Mouse (Mus musculus) kidney, embryonic 14.5 days (tissue): ENCODE data around the gene Zdhhc15. TPM values are rescaled to one million over a fixed set of nuclear protein-coding genes. Genes with fewer than 3 reads are reported as not detected.
"Not testable (repeated sequence)": the region's sequence is repeated elsewhere in the genome, so short reads cannot be mapped to it uniquely, and the experiment has no call there.

Experiments used
- ATAC-seq: fragments of 200-750 bp; cut with Nextera tagmentation; 2 replicates; pipeline ENCODE4 v1.8.0; 2017; ENCODE audit warnings: moderate number of reproducible peaks, mild to moderate bottlenecking, moderate TSS enrichment, moderate library complexity; ENCODE audit not compliant: low FRiP score, low TSS enrichment
- H3K27ac ChIP-seq: fragments of 300-500 bp; sonication (generic); 2 replicates; pipeline ENCODE4 v1.5.1; 2014; ENCODE audit warnings: low read depth, mild to moderate bottlenecking, low read length, moderate library complexity, mixed read lengths
- H3K27me3 ChIP-seq: fragments of 300-500 bp; sonication (generic); 2 replicates; pipeline ENCODE4 v1.6.1; 2014; ENCODE audit warnings: mild to moderate bottlenecking, low read length; ENCODE audit not compliant: control insufficient read depth, insufficient read depth
- H3K36me3 ChIP-seq: fragments of 300-500 bp; sonication (generic); 2 replicates; pipeline ENCODE4 v1.6.1; 2014; ENCODE audit warnings: low read length, mixed read lengths; ENCODE audit not compliant: control insufficient read depth, insufficient read depth
- H3K4me1 ChIP-seq: fragments of 300-500 bp; sonication (generic); 2 replicates; pipeline ENCODE4 v1.6.1; 2014; ENCODE audit warnings: low read length, mixed read lengths; ENCODE audit not compliant: control insufficient read depth, insufficient read depth
- H3K4me2 ChIP-seq: fragments of 300-500 bp; sonication (generic); replicated peaks from 2 replicates; pipeline ENCODE4 v1.6.1; 2014; ENCODE audit warnings: low read depth, mild to moderate bottlenecking, low read length
- H3K4me3 ChIP-seq: fragments of 300-500 bp; sonication (generic); 2 replicates; pipeline ENCODE4 v1.5.1; 2014; ENCODE audit warnings: mild to moderate bottlenecking, low read length
- H3K9ac ChIP-seq: fragments of 300-500 bp; sonication (generic); 2 replicates; pipeline ENCODE4 v1.6.1; 2014; ENCODE audit warnings: low read depth, mild to moderate bottlenecking, low read length, moderate library complexity
- H3K9me3 ChIP-seq: fragments of 300-500 bp; sonication (generic); 2 replicates; pipeline ENCODE4 v1.6.1; 2016; ENCODE audit warnings: low read length; ENCODE audit not compliant: control insufficient read depth
- WGBS: fragments of 180-500 bp; shearing (Covaris S2); extraction: QIAGEN DNeasy Blood & Tissue Kit; methylation state at CpG from one replicate; pipeline ENCODE4 v1.1.7; 2014; 5-methylcytosine and 5-hydroxymethylcytosine counted together
- polyA plus RNA-seq: library from polyadenylated mRNA; unstranded; fragments of >200 nt; fragmentation: Nextera tagmentation; extraction: Ambion mirVana; gene quantifications from 2 replicates; pipeline ENCODE4 v1.2.1, GENCODE M21; 2014

The Zdhhc15 gene
- polyA plus RNA-seq = 8.5 and 15.0 TPM in 2 replicates

- Histone ChIP-seq H3K27ac (peak within 1 kb of the TSS; percentile 42; the same call in 1 of the 2 replicates), H3K9me3 (no peaks in the 10 kb centered on the region), H3K4me3 (peak within 1 kb of the TSS; percentile 49), H3K9ac (peak within 1 kb of the TSS; percentile 62), H3K27me3 (0 out of 2 replicates have a peak, but pooled peaks cover 2% of the 10 kb centered on the region), H3K4me1 (no peaks in the 10 kb centered on the region), H3K36me3 (no peaks in the 10 kb centered on the region), H3K4me2 (peak within 1 kb of the TSS; percentile 49)
- 18% methylated on average over 23 of the region's 31 CpGs for WGBS
- peak; percentile 96 for ATAC-seq
Observed at GRCm38 (mm10) chrX:104670757-104671549, at the start of gene Zdhhc15. Gene Zdhhc15 (minus strand): TSS chrX:104671064.

GRCm38 (mm10) chrX:104707935-104708334, 37.1 kb upstream of the Zdhhc15 start:
- 86% methylated on average over 2 of the region's 2 CpGs for WGBS
- Histone ChIP-seq H3K36me3 (no peaks in the 10 kb centered on the region), H3K9ac (no peak overlapping the region), H3K9me3 (no peaks in the 10 kb centered on the region), H3K4me2 (no peak overlapping the region), H3K27me3 (no peaks in the 10 kb centered on the region), H3K4me1 (no peaks in the 10 kb centered on the region), H3K27ac (no peak overlapping the region), H3K4me3 (no peak overlapping the region)
- no peak for ATAC-seq

GRCm38 (mm10) chrX:104669850-104670756, 761 bp downstream of the Zdhhc15 start:
- H3K36me3 ChIP-seq = no peaks in the 10 kb centered on the region
- WGBS = 32% methylated on average over 19 of the region's 19 CpGs
- H3K27me3 ChIP-seq = 0 out of 2 replicates have a peak, but pooled peaks cover 2% of the 10 kb centered on the region
- no peaks in the 10 kb centered on the region for H3K9me3 ChIP-seq
- H3K4me3 ChIP-seq = peak overlapping the region; percentile 49
- peak; percentile 63; the same call in 1 of the 2 replicates for ATAC-seq
- peak overlapping the region; percentile 49 for H3K4me2 ChIP-seq
- H3K27ac ChIP-seq = peak overlapping the region; percentile 42; the same call in 1 of the 2 replicates
- no peaks in the 10 kb centered on the region for H3K4me1 ChIP-seq
- peak overlapping the region; percentile 62 for H3K9ac ChIP-seq

GRCm38 (mm10) chrX:104656976-104657375, 13.9 kb downstream of the Zdhhc15 start:
- no peak overlapping the region for H3K27ac ChIP-seq
- WGBS = 86% methylated on average over 1 of the region's 1 CpGs
- H3K9ac ChIP-seq = no peak overlapping the region
- H3K9me3 ChIP-seq = no peaks in the 10 kb centered on the region
- H3K4me2 ChIP-seq = no peak overlapping the region
- H3K27me3 ChIP-seq = no peaks in the 10 kb centered on the region
- no peak for ATAC-seq
- H3K4me1 ChIP-seq = no peaks in the 10 kb centered on the region
- H3K36me3 ChIP-seq = no peaks in the 10 kb centered on the region
- no peak overlapping the region for H3K4me3 ChIP-seq

GRCm38 (mm10) chrX:104612531-104612930, 58.3 kb downstream of the Zdhhc15 start:
- 91% methylated on average over 10 of the region's 10 CpGs for WGBS
- H3K4me1 ChIP-seq = no peaks in the 10 kb centered on the region
- no peak overlapping the region for H3K4me2 ChIP-seq
- H3K36me3 ChIP-seq = no peaks in the 10 kb centered on the region
- H3K9me3 ChIP-seq = no peaks in the 10 kb centered on the region
- no peaks in the 10 kb centered on the region for H3K27me3 ChIP-seq
- ATAC-seq = no peak
- H3K27ac ChIP-seq = no peak overlapping the region
- H3K9ac ChIP-seq = no peak overlapping the region
- no peak overlapping the region for H3K4me3 ChIP-seq

GRCm38 (mm10) chrX:104603738-104604430, 67.0 kb downstream of the Zdhhc15 start:
- H3K4me1 ChIP-seq, ATAC-seq: not testable (repeated sequence)

GRCm38 (mm10) chrX:104602168-104602859, 68.5 kb downstream of the Zdhhc15 start:
- not testable (repeated sequence) for ATAC-seq, H3K36me3 ChIP-seq, H3K9ac ChIP-seq, H3K27me3 ChIP-seq, H3K4me1 ChIP-seq, H3K9me3 ChIP-seq, H3K4me3 ChIP-seq, H3K4me2 ChIP-seq, H3K27ac ChIP-seq
- 91% methylated on average over 8 of the region's 13 CpGs for WGBS

More at GRCm38 (mm10) chrX:104603738-104604430, 67.0 kb downstream of the Zdhhc15 start:
- not testable (repeated sequence) for H3K4me3 ChIP-seq, H3K27ac ChIP-seq, H3K9ac ChIP-seq, H3K9me3 ChIP-seq, H3K4me2 ChIP-seq, H3K36me3 ChIP-seq, H3K27me3 ChIP-seq
- WGBS = 95% methylated on average over 2 of the region's 7 CpGs

- no peak overlapping the region for H3K4me3 ChIP-seq
- H3K27me3 ChIP-seq = no peaks in the 10 kb centered on the region
- ATAC-seq = no peak
Observed at GRCm38 (mm10) chrX:104573946-104574345, 96.9 kb downstream of the Zdhhc15 start.

More at GRCm38 (mm10) chrX:104573946-104574345, 96.9 kb downstream of the Zdhhc15 start:
- Histone ChIP-seq H3K9me3 (no peaks in the 10 kb centered on the region), H3K27ac (no peak overlapping the region), H3K4me1 (no peaks in the 10 kb centered on the region), H3K4me2 (no peak overlapping the region), H3K36me3 (no peaks in the 10 kb centered on the region), H3K9ac (no peak overlapping the region)
- 91% methylated on average over 5 of the region's 5 CpGs for WGBS
